Mouse (Mus musculus) myocyte (in vitro differentiated cells): ENCODE results near the gene Gm21885. TPM values are rescaled to one million over a fixed set of nuclear protein-coding genes. Genes with fewer than 3 reads are reported as not detected.

Experiments used
- H3K27me3 ChIP-seq: one replicate; pipeline ENCODE4 v1.6.1; 2011; ENCODE audit not compliant: control insufficient read depth, insufficient read depth, insufficient read length
- H3K36me3 ChIP-seq: one replicate; pipeline ENCODE4 v1.6.1; 2011; ENCODE audit not compliant: control insufficient read depth, insufficient read depth
- H3K4me2 ChIP-seq: one replicate; pipeline ENCODE4 v1.6.1; 2011; ENCODE audit warnings: low read depth, control low read depth
- H3K4me3 ChIP-seq: one replicate; pipeline ENCODE4 v1.5.1; 2011; ENCODE audit warnings: mild to moderate bottlenecking, control low read depth, moderate library complexity
- H3K79me2 ChIP-seq: one replicate; pipeline ENCODE4 v1.6.1; 2011; ENCODE audit not compliant: control insufficient read depth, insufficient read depth
- H3ac ChIP-seq: one replicate; pipeline ENCODE4 v1.6.1; 2011; ENCODE audit not compliant: control insufficient read depth, insufficient read length
- CEBPB ChIP-seq: IDR thresholded peaks from 2 replicates; pipeline ENCODE4 v1.6.1; 2011; ENCODE audit warnings: mild to moderate bottlenecking, moderate library complexity; ENCODE audit not compliant: poor library complexity, insufficient read depth, severe bottlenecking
- E2F4 ChIP-seq: IDR thresholded peaks from one replicate; pipeline ENCODE4 v1.6.1; 2011; ENCODE audit warnings: mild to moderate bottlenecking, control low read depth, moderate library complexity; ENCODE audit not compliant: insufficient read depth
- MAX ChIP-seq: IDR thresholded peaks from one replicate; pipeline ENCODE4 v1.6.1; 2011; ENCODE audit warnings: low read depth, mild to moderate bottlenecking, control low read depth
- MYOD1 ChIP-seq, 3 experiments: IDR thresholded peaks; one replicate each; pipeline ENCODE4 v1.6.1; 2011; ENCODE audit warnings: control low read depth in 2 of 3, low read depth in 2 of 3, mild to moderate bottlenecking in 2 of 3, moderate library complexity in 1 of 3; ENCODE audit not compliant: insufficient read length in 2 of 3, control insufficient read depth in 1 of 3
- MYOG ChIP-seq, 3 experiments: IDR thresholded peaks; one replicate each; pipeline ENCODE4 v1.6.1; 2011; ENCODE audit warnings: control low read depth in 2 of 3, low read depth in 2 of 3, mild to moderate bottlenecking in 2 of 3; ENCODE audit not compliant: insufficient read length in 2 of 3, control insufficient read depth in 1 of 3, insufficient read depth in 1 of 3
- POLR2A ChIP-seq: IDR thresholded peaks from one replicate; pipeline ENCODE4 v1.6.1; 2011; ENCODE audit warnings: low read depth, mild to moderate bottlenecking, control low read depth, moderate library complexity; ENCODE audit not compliant: insufficient read length
- POLR2AphosphoS2 ChIP-seq: IDR thresholded peaks from one replicate; pipeline ENCODE4 v1.6.1; 2011; ENCODE audit warnings: low read depth, control low read depth; ENCODE audit not compliant: insufficient read length
- REST ChIP-seq: IDR thresholded peaks from one replicate; pipeline ENCODE4 v1.6.1; 2011; ENCODE audit warnings: mild to moderate bottlenecking, control low read depth, moderate library complexity; ENCODE audit not compliant: insufficient read depth, insufficient read length
- SRF ChIP-seq: IDR thresholded peaks from one replicate; pipeline ENCODE4 v1.6.1; 2011; ENCODE audit warnings: low read depth; ENCODE audit not compliant: control insufficient read depth, insufficient read length
- TCF12 ChIP-seq: IDR thresholded peaks from one replicate; pipeline ENCODE4 v1.6.1; 2011; ENCODE audit warnings: mild to moderate bottlenecking, control low read depth; ENCODE audit not compliant: poor library complexity, insufficient read depth, severe bottlenecking
- TCF3 ChIP-seq: IDR thresholded peaks from one replicate; pipeline ENCODE4 v1.6.1; 2011; ENCODE audit warnings: low read depth, control low read depth; ENCODE audit not compliant: insufficient read length
- USF1 ChIP-seq: IDR thresholded peaks from one replicate; pipeline ENCODE4 v1.6.1; 2011; ENCODE audit warnings: low read depth, mild to moderate bottlenecking, control low read depth, moderate library complexity
- polyA plus RNA-seq: library from polyadenylated mRNA; unstranded; fragments of >200 nt; fragmentation: generic; extraction: Trizol; gene quantifications from one replicate; pipeline ENCODE4 v1.2.1, GENCODE M21; 2012; ENCODE audit warnings: missing spikeins

Gm21885 gene
- not detected for polyA plus RNA-seq

DNA sequence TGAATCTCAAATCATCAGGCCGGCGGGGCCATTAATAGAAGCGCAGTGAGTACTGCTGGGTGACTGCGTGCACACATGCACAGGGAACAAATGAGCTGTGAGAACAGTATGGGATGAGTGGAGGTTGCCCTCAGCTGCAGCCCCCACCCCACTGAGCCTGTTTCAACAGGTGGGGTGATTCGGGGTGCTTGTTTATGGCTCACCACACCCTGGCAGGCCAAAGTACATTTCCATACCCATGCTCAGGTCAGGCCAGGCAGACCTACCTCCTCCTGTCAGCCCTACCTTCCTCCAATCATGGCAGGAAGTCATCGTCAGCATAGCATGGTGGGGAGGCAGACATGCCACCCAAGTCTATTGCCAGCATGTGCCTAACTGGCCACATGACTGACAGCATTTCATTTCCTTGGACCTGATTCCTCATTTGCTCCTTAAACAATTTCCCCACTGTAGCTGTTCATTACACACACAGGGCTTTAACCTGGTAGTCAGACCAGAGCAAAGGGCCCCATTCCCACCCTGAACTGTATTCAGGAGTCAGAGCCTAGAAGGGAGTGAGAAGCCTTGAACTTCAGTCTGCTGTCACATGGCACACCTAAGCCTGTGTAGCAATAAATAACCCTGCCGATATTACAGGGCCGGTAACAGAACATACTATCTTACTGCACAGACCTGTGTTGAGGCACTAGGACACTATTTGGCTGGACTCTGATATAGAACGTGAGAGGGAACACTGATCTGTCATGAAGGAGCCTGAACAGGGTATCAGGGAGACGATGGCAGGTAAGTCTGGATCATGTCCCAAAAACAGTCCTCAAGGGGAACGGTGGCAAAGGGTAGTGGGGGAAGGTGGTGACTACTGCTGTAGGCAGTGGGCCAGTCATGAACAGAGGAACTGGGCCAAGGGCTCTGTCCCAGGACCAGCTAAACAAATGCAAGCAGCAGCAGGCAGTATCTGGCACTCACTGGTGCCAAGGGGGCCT lies at the start of gene Gm21885:
TSS of gene Gm21885 (plus strand) at position 675 of the 983 bp plus-strand sequence.
- Histone ChIP-seq H3K4me3 (no peak within 1 kb of the TSS), H3K79me2 (no peaks in the 10 kb centered on the region), H3K27me3 (no peaks in the 10 kb centered on the region), H3K4me2 (no peak within 1 kb of the TSS), H3K36me3 (peaks cover 24% of the 10 kb centered on the region), H3ac (no peak within 1 kb of the TSS)
- TF ChIP-seq TCF3: no peak
- peak; percentile 96 for TF ChIP-seq POLR2AphosphoS2
- TF ChIP-seq MAX: no peak
- peak; percentile 50 for TF ChIP-seq POLR2A
- no peak for TF ChIP-seq E2F4
- TF ChIP-seq REST: no peak
- no peak for TF ChIP-seq TCF12
- no peak for TF ChIP-seq MYOD1 (IDR thresholded peaks at IDR 0.05; ENCODE audit: control insufficient read depth in 1 of 3, insufficient read length in 2 of 3, low read depth in 2 of 3)
- TF ChIP-seq MYOG (IDR thresholded peaks at IDR 0.05; ENCODE audit: control insufficient read depth in 1 of 3, insufficient read depth in 1 of 3, insufficient read length in 2 of 3, low read depth in 2 of 3): no peak
- TF ChIP-seq SRF: no peak
- no peak for TF ChIP-seq CEBPB

GRCm38 (mm10) chr11:94233405-94233804 lies 48.3 kb upstream of the Gm21885 start:
- TF ChIP-seq USF1: no peak
- no peak for TF ChIP-seq REST
- no peak for TF ChIP-seq CEBPB
- no peak for TF ChIP-seq TCF3

GRCm38 (mm10) chr11:94234380-94234779 lies 47.3 kb upstream of the Gm21885 start:
- Histone ChIP-seq H3ac (no peak overlapping the region), H3K27me3 (no peaks in the 10 kb centered on the region), H3K4me3 (no peak overlapping the region), H3K4me2 (no peak overlapping the region), H3K36me3 (no peaks in the 10 kb centered on the region), H3K79me2 (no peaks in the 10 kb centered on the region)
- TF ChIP-seq USF1 (no peak), MYOD1 (IDR thresholded peaks at IDR 0.05; ENCODE audit: control insufficient read depth in 1 of 3, insufficient read length in 2 of 3, low read depth in 2 of 3) (no peak), TCF3 (no peak)

More at GRCm38 (mm10) chr11:94233405-94233804, 48.3 kb upstream of the Gm21885 start:
- no peaks in the 10 kb centered on the region for H3K79me2 ChIP-seq
- no peak overlapping the region for H3K4me2 ChIP-seq
- no peaks in the 10 kb centered on the region for H3K36me3 ChIP-seq
- no peaks in the 10 kb centered on the region for H3K27me3 ChIP-seq
- H3K4me3 ChIP-seq: no peak overlapping the region
- H3ac ChIP-seq: no peak overlapping the region

DNA sequence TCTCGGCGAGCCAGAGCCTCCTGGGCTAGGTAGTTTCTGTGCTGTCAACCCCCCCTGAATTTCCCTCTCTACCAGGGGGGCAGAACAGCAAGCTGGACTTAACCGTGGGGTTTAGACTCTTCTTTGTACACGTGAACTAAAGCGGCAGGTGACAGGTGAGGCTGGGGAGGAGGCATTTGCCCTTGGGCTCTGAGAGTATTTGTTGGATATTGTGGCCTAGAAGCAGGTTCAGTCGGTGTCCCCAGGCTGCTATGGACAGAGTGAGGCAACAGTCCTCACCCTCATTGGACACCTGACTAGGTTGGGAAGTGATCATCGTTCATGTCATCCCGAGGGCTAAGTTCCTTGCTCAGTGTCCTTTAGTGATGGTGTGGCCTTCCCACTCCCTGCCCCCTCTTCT lies 46.8 kb upstream of the Gm21885 start:
- Histone ChIP-seq H3K4me2 (no peak overlapping the region), H3K27me3 (no peaks in the 10 kb centered on the region), H3K79me2 (no peaks in the 10 kb centered on the region), H3K36me3 (no peaks in the 10 kb centered on the region), H3ac (no peak overlapping the region), H3K4me3 (no peak overlapping the region)
- no peak for TF ChIP-seq E2F4
- TF ChIP-seq MAX: no peak
- no peak for TF ChIP-seq SRF
- no peak for TF ChIP-seq POLR2AphosphoS2
- no peak for TF ChIP-seq TCF3
- no peak for TF ChIP-seq POLR2A
- no peak for TF ChIP-seq TCF12
- no peak for TF ChIP-seq REST
- no peak for TF ChIP-seq MYOG (IDR thresholded peaks at IDR 0.05; ENCODE audit: control insufficient read depth in 1 of 3, insufficient read depth in 1 of 3, insufficient read length in 2 of 3, low read depth in 2 of 3)
- TF ChIP-seq USF1: no peak
- TF ChIP-seq MYOD1 (IDR thresholded peaks at IDR 0.05; ENCODE audit: control insufficient read depth in 1 of 3, insufficient read length in 2 of 3, low read depth in 2 of 3): no peak
- no peak for TF ChIP-seq CEBPB

GRCm38 (mm10) chr11:94236074-94236473 lies 45.6 kb upstream of the Gm21885 start:
- H3K27me3 ChIP-seq: no peaks in the 10 kb centered on the region
- peak overlapping the region; percentile 56 for H3K4me2 ChIP-seq
- H3K79me2 ChIP-seq: no peaks in the 10 kb centered on the region
- no peaks in the 10 kb centered on the region for H3K36me3 ChIP-seq
- TF ChIP-seq TCF12: no peak
- no peak overlapping the region for H3ac ChIP-seq
- H3K4me3 ChIP-seq: no peak overlapping the region
